Mouse (Mus musculus) cerebellum, adult 2 months (tissue): ENCODE data around the gene Vmn1r42. TPM values are rescaled to one million over a fixed set of nuclear protein-coding genes. Genes with fewer than 3 reads are reported as not detected.

Source experiments
- DNase-seq, 2 experiments: peaks; one replicate each; pipeline ENCODE4 v3.0.0; 2021
- H3K27ac ChIP-seq: fragments of 200-500 bp; 2 replicates; pipeline ENCODE4 v1.5.1; 2012; ENCODE audit warnings: low read length, control low read depth, inconsistent platforms; ENCODE audit not compliant: insufficient read depth
- H3K27me3 ChIP-seq: fragments of 200-500 bp; 2 replicates; pipeline ENCODE4 v1.6.1; 2012; ENCODE audit warnings: inconsistent platforms, mild to moderate bottlenecking, low read length, moderate library complexity; ENCODE audit not compliant: control insufficient read depth, insufficient read depth
- H3K4me1 ChIP-seq: fragments of 200-500 bp; 2 replicates; pipeline ENCODE4 v1.6.1; 2011; ENCODE audit warnings: low read length; ENCODE audit not compliant: control insufficient read depth, insufficient read depth
- H3K4me3 ChIP-seq: fragments of 200-500 bp; replicated peaks from 2 replicates; pipeline ENCODE3; 2011; ENCODE audit warnings: mild to moderate bottlenecking, low read depth, low read length, control low read depth; ENCODE audit not compliant: insufficient read depth
- CTCF ChIP-seq: fragments of 200-500 bp; IDR thresholded peaks from 2 replicates; pipeline ENCODE4 v1.5.1; 2011; ENCODE audit warnings: low read depth, mild to moderate bottlenecking, control low read depth, low read length, moderate library complexity, borderline replicate concordance; ENCODE audit not compliant: insufficient read depth
- POLR2A ChIP-seq: fragments of 200-500 bp; IDR thresholded peaks from 2 replicates; pipeline ENCODE4 v1.6.1; 2011; ENCODE audit warnings: low read length, control low read depth, borderline replicate concordance; ENCODE audit not compliant: insufficient read depth
- WGBS: fragments of 180-500 bp; shearing (Covaris S2); methylation state at CpG from one replicate; pipeline ENCODE4 v1.1.7; 2018; 5-methylcytosine and 5-hydroxymethylcytosine counted together
- polyA plus RNA-seq: library from polyadenylated mRNA; depleted of rRNA; stranded (reverse); fragments of >200 nt; gene quantifications from 2 replicates; pipeline ENCODE4 v1.2.3, GENCODE M21; 2012; rRNA removed

The Vmn1r42 gene
- polyA plus RNA-seq, 1 experiment: not detected

GRCm38 (mm10) chr6:89857552-89857951 lies 18.7 kb downstream of the Vmn1r42 start:
- Histone ChIP-seq H3K27me3 (no peaks in the 10 kb centered on the region), H3K27ac (no peak overlapping the region), H3K4me1 (no peaks in the 10 kb centered on the region), H3K4me3 (no peak overlapping the region)
- no peak for DNase-seq
- TF ChIP-seq POLR2A: no peak
- no peak for TF ChIP-seq CTCF
- WGBS: 74% methylated on average over 3 of the region's 3 CpGs

Other genes with a start within 250 kb of the Vmn1r42 start
- gene Txnrd3, start 232.4 kb downstream of the Vmn1r42 start, polyA plus RNA-seq: 4.7 and 5.5 TPM in 2 replicates
- gene Vmn1r40, start 168.9 kb downstream of the Vmn1r42 start, polyA plus RNA-seq: not detected in 2 replicates
- gene Vmn1r41, start 135.6 kb downstream of the Vmn1r42 start, polyA plus RNA-seq: not detected in 2 replicates
- gene Vmn1r43, start within 50 bp of the Vmn1r42 start, polyA plus RNA-seq: not detected in 2 replicates
- gene Vmn1r44, start 7.2 kb upstream of the Vmn1r42 start, polyA plus RNA-seq: not detected in 2 replicates
- not detected in 2 replicates for gene Vmn1r45, start 64.2 kb upstream of the Vmn1r42 start, polyA plus RNA-seq
- gene Vmn1r46, start 92.9 kb upstream of the Vmn1r42 start, polyA plus RNA-seq: not detected in 2 replicates
- gene Vmn1r47, start 139.7 kb upstream of the Vmn1r42 start, polyA plus RNA-seq: not detected in 2 replicates
- not detected in 2 replicates for gene Vmn1r48, start 160.4 kb upstream of the Vmn1r42 start, polyA plus RNA-seq
- not detected in 2 replicates for gene Vmn1r49, start 202.1 kb upstream of the Vmn1r42 start, polyA plus RNA-seq
- not detected in 2 replicates for gene Vmn1r50, start 225.0 kb upstream of the Vmn1r42 start, polyA plus RNA-seq
- gene Vmn1r51, start 246.2 kb upstream of the Vmn1r42 start, polyA plus RNA-seq: not detected in 2 replicates